ENCODE assay signal across 8 mouse cellular contexts in the genomic region with DNA sequence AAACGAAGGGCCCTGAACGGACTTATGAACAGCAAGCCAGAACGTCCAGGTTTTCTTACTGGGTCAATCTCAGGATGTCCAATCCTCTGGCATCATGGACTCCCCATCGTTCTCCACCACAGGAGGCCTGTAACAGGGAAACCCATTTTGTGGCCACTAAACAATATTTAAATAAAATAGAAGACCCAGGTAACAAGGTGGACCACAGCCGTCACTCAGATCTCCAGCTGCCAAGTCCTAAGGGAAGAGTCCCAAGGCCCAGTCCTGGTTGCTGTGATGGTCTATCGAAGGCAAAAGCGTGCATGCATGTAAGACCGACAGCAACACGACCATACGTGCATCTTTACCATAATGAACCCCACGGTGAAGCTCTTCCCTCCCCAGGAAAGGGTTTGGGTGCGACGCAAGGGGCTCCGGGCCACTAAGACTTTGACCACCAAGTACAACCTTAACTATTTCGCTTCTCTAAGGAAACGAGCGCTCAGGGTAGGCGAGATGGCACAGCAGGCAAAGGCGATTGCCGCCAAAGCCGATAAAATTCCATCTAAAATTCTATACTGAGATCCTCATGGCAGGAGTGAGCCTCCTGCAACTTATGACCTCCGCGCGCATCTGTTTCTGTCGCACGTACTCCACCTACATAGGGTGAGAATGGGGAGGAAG. TPM values are rescaled to one million over a fixed set of nuclear protein-coding genes. Genes with fewer than 3 reads are reported as not detected.
DNase-seq lines count a peak whose midpoint lies in the region; ATAC-seq lines count a peak whose summit lies in the region.

Gene Cog1, plus strand, starts transcription at position 480 of the 663 bp plus-strand sequence.

- peak within 1 kb of the TSS; percentile 56 for H3K4me2 ChIP-seq in neural tube, embryonic 11.5 days (ENCODE audit: low read depth)
- H3K4me2 ChIP-seq in intestine, embryonic 16.5 days (ENCODE audit: low read depth, low read length), result peak within 1 kb of the TSS; percentile 77

- H3K4me1 ChIP-seq in neural tube, embryonic 11.5 days (ENCODE audit: control insufficient read depth, insufficient read depth, low read length), result peaks cover 10% of the 10 kb centered on the region
- H3K4me1 ChIP-seq in brown adipose tissue, adult 24 weeks (ENCODE audit: control insufficient read depth, insufficient read depth, insufficient read length, low read length), result peaks cover 6% of the 10 kb centered on the region; the same call in 1 of the 2 replicates
- peaks cover 10% of the 10 kb centered on the region for H3K4me1 ChIP-seq in intestine, embryonic 16.5 days (ENCODE audit: control insufficient read depth, insufficient read depth, low read length)

- 0 out of 2 replicates have a peak, but pooled peaks cover 1% of the 10 kb centered on the region for H3K36me3 ChIP-seq in neural tube, embryonic 11.5 days (ENCODE audit: control insufficient read depth, insufficient read depth, low read length)
- peaks cover 9% of the 10 kb centered on the region for H3K36me3 ChIP-seq in intestine, embryonic 16.5 days (ENCODE audit: control insufficient read depth, insufficient read depth, low read length)

- no peak for DNase-seq in neural tube, embryonic 11.5 days (ENCODE audit: low spot score)
- DNase-seq in neural tube, embryonic 10.5 days (ENCODE audit: extremely low spot score, low spot score), result no peak
- no peak for DNase-seq in gonadal fat pad, adult 2 months (ENCODE audit: low read depth)
- DNase-seq in spleen, postnatal 36 days (ENCODE audit: low spot score in 2 of 2), result no peak
- no peak for DNase-seq in right cerebral cortex, adult 2 months (ENCODE audit: low spot score in 2 of 2)

- H3K4me3 ChIP-seq in neural tube, embryonic 11.5 days (ENCODE audit: low read depth, low read length), result peak within 1 kb of the TSS; percentile 61
- H3K4me3 ChIP-seq in brown adipose tissue, adult 24 weeks (ENCODE audit: insufficient read depth, low read depth, low read length), result peak within 1 kb of the TSS; percentile 99
- H3K4me3 ChIP-seq in intestine, embryonic 16.5 days (ENCODE audit: low read length), result peak within 1 kb of the TSS; percentile 88

- H3K27me3 ChIP-seq in neural tube, embryonic 11.5 days (ENCODE audit: control insufficient read depth, insufficient read depth, low read length), result no peaks in the 10 kb centered on the region
- H3K27me3 ChIP-seq in intestine, embryonic 16.5 days (replicated peaks; ENCODE audit: control insufficient read depth, insufficient read depth, low read length), result no peaks in the 10 kb centered on the region

- 43% methylated on average over 26 of the region's 26 CpGs for WGBS in neural tube, embryonic 11.5 days
- 41% methylated on average over 26 of the region's 26 CpGs for WGBS in intestine, embryonic 16.5 days

- H3K9ac ChIP-seq in neural tube, embryonic 11.5 days (ENCODE audit: low read length), result peak within 1 kb of the TSS; percentile 93
- peak within 1 kb of the TSS; percentile 96 for H3K9ac ChIP-seq in intestine, embryonic 16.5 days (ENCODE audit: low read depth, low read length)

- no peak for ATAC-seq in neural tube, embryonic 11.5 days (ENCODE audit: insufficient read depth, low FRiP score, low TSS enrichment)
- ATAC-seq in intestine, embryonic 16.5 days, result no peak
- ATAC-seq in megakaryocyte-erythroid progenitor cell, adult 5-6 weeks (replicated peaks; ENCODE audit: low FRiP score, low TSS enrichment, poor library complexity, severe bottlenecking), result no peak

- H3K9me3 ChIP-seq in neural tube, embryonic 11.5 days (ENCODE audit: control insufficient read depth, low read length), result no peaks in the 10 kb centered on the region
- H3K9me3 ChIP-seq in intestine, embryonic 16.5 days (ENCODE audit: control insufficient read depth, low read length), result no peaks in the 10 kb centered on the region

- peak within 1 kb of the TSS; percentile 81 for H3K27ac ChIP-seq in neural tube, embryonic 11.5 days (ENCODE audit: low read depth, low read length)
- H3K27ac ChIP-seq in brown adipose tissue, adult 24 weeks (replicated peaks; ENCODE audit: low read depth, low read length), result peak within 1 kb of the TSS; percentile 95
- H3K27ac ChIP-seq in intestine, embryonic 16.5 days (ENCODE audit: low read length), result peak within 1 kb of the TSS; percentile 82

RNA-seq across cellular contexts. Expression of gene Cog1, which starts in this region (rescaled TPM):
- 44.3 and 47.7 TPM in 2 replicates for polyA plus RNA-seq in neural tube, embryonic 11.5 days (2014; fragmentation: Nextera tagmentation; extraction: Ambion mirVana)
- 16.7 and 19.4 TPM in 2 replicates for polyA plus RNA-seq in brown adipose tissue, adult 24 weeks (2012; ENCODE audit: insufficient read depth, insufficient read length, missing spikeins)
- 50.1 and 55.1 TPM in 2 replicates for polyA plus RNA-seq in gonadal fat pad, adult 2 months (2012; rRNA removed)
- polyA plus RNA-seq in intestine, embryonic 16.5 days (2015; fragmentation: Nextera tagmentation; extraction: Ambion mirVana), result 24.9 and 25.0 TPM in 2 replicates
- total RNA-seq in megakaryocyte-erythroid progenitor cell, adult 5-6 weeks (2014; fragmentation: Nextera tagmentation), result 37.2 and 51.6 TPM in 2 replicates
- 23.9 and 26.2 TPM in 2 replicates for total RNA-seq in megakaryocyte-erythroid progenitor cell, adult 5-6 weeks (2017)
